Mouse (Mus musculus) macrophage (primary cell): ENCODE measurements at regions not wholly inside any gene's neighbourhood (a gene's known extent, or its start where the extent isn't known, plus 50 kb on each side); places are given as distances from the start of the nearest gene placed in this dataset.

Experiments
- H3K27ac ChIP-seq: fragments of 350-480 bp; formaldehyde crosslinking; 2 replicates; pipeline ENCODE4 v1.9.0; 2021
- H3K36me3 ChIP-seq: fragments of 350-480 bp; formaldehyde crosslinking; 2 replicates; pipeline ENCODE4 v1.9.0; 2021; ENCODE audit errors: inconsistent target
- H3K4me3 ChIP-seq: fragments of 350-480 bp; formaldehyde crosslinking; 2 replicates; pipeline ENCODE4 v1.9.0; 2021; ENCODE audit errors: inconsistent target
- H3K79me2 ChIP-seq: fragments of 350-480 bp; formaldehyde crosslinking; 2 replicates; pipeline ENCODE4 v1.9.0; 2021; ENCODE audit errors: inconsistent target
- whole genome bisulfite sequencing: methylation state at CpG from one replicate; pipeline ENCODE4 v1.1.7; 2026; ENCODE audit warnings: inconsistent platforms; ENCODE audit not compliant: missing documents; 5-methylcytosine and 5-hydroxymethylcytosine counted together

- WGBS: 60% methylated on average over 5 of the region's 5 CpGs
- no peaks in the 10 kb centered on the region for H3K79me2 ChIP-seq
- H3K4me3 ChIP-seq: no peak overlapping the region
- H3K36me3 ChIP-seq: no peaks in the 10 kb centered on the region
- no peak overlapping the region for H3K27ac ChIP-seq
Measured at GRCm38 (mm10) chr13:101625922-101626321, 142.1 kb downstream of the Pik3r1 start.

GRCm38 (mm10) chr13:101624179-101624581 is 143.8 kb downstream of the Pik3r1 start:
- no peaks in the 10 kb centered on the region for H3K79me2 ChIP-seq
- no peak overlapping the region for H3K27ac ChIP-seq
- H3K4me3 ChIP-seq: no peak overlapping the region
- 15% methylated on average over 5 of the region's 5 CpGs for WGBS
- no peaks in the 10 kb centered on the region for H3K36me3 ChIP-seq

GRCm38 (mm10) chr13:101622649-101623048 is 145.4 kb downstream of the Pik3r1 start:
- no peaks in the 10 kb centered on the region for H3K79me2 ChIP-seq
- H3K27ac ChIP-seq: no peak overlapping the region
- no peak overlapping the region for H3K4me3 ChIP-seq
- H3K36me3 ChIP-seq: no peaks in the 10 kb centered on the region
- WGBS: 100% methylated on average over 2 of the region's 2 CpGs

GRCm38 (mm10) chr13:101620660-101621059 is 147.4 kb downstream of the Pik3r1 start:
- no peak overlapping the region for H3K27ac ChIP-seq
- H3K36me3 ChIP-seq: no peaks in the 10 kb centered on the region
- no peaks in the 10 kb centered on the region for H3K79me2 ChIP-seq
- H3K4me3 ChIP-seq: no peak overlapping the region
- WGBS: 87% methylated on average over 3 of the region's 3 CpGs

- no peaks in the 10 kb centered on the region for H3K79me2 ChIP-seq
- no peak overlapping the region for H3K27ac ChIP-seq
- H3K4me3 ChIP-seq: no peak overlapping the region
- WGBS: 86% methylated on average over 1 of the region's 1 CpGs
- H3K36me3 ChIP-seq: no peaks in the 10 kb centered on the region
Measured at GRCm38 (mm10) chr13:101619154-101619553, 148.9 kb downstream of the Pik3r1 start.

- WGBS: 89% methylated on average over 2 of the region's 2 CpGs
- Histone ChIP-seq H3K36me3 (no peaks in the 10 kb centered on the region), H3K27ac (no peak overlapping the region), H3K79me2 (no peaks in the 10 kb centered on the region), H3K4me3 (no peak overlapping the region)
Measured at GRCm38 (mm10) chr13:101612786-101613185, 155.2 kb downstream of the Pik3r1 start.

GRCm38 (mm10) chr13:101611725-101612124 is 156.3 kb downstream of the Pik3r1 start:
- H3K36me3 ChIP-seq: no peaks in the 10 kb centered on the region
- H3K27ac ChIP-seq: no peak overlapping the region
- WGBS: 95% methylated on average over 6 of the region's 6 CpGs
- no peaks in the 10 kb centered on the region for H3K79me2 ChIP-seq
- H3K4me3 ChIP-seq: no peak overlapping the region

GRCm38 (mm10) chr13:101606184-101606730 is 161.8 kb downstream of the Pik3r1 start:
- 100% methylated on average over 1 of the region's 1 CpGs for WGBS
- no peaks in the 10 kb centered on the region for H3K36me3 ChIP-seq
- no peak overlapping the region for H3K27ac ChIP-seq
- no peak overlapping the region for H3K4me3 ChIP-seq
- H3K79me2 ChIP-seq: no peaks in the 10 kb centered on the region

GRCm38 (mm10) chr13:101605685-101606084 is 162.3 kb downstream of the Pik3r1 start:
- Histone ChIP-seq H3K27ac (no peak overlapping the region), H3K36me3 (no peaks in the 10 kb centered on the region), H3K79me2 (no peaks in the 10 kb centered on the region), H3K4me3 (no peak overlapping the region)
- WGBS: 95% methylated on average over 4 of the region's 4 CpGs

- no peaks in the 10 kb centered on the region for H3K79me2 ChIP-seq
- H3K36me3 ChIP-seq: no peaks in the 10 kb centered on the region
- no peak overlapping the region for H3K27ac ChIP-seq
- 100% methylated on average over 4 of the region's 4 CpGs for WGBS
- H3K4me3 ChIP-seq: no peak overlapping the region
Measured at GRCm38 (mm10) chr13:101605051-101605450, 163.0 kb downstream of the Pik3r1 start.

GRCm38 (mm10) chr13:101598126-101598485 is 169.9 kb downstream of the Pik3r1 start:
- 94% methylated on average over 7 of the region's 7 CpGs for WGBS
- H3K4me3 ChIP-seq: no peak overlapping the region
- H3K36me3 ChIP-seq: no peaks in the 10 kb centered on the region
- H3K79me2 ChIP-seq: no peaks in the 10 kb centered on the region
- no peak overlapping the region for H3K27ac ChIP-seq

- 92% methylated on average over 14 of the region's 14 CpGs for WGBS
- H3K4me3 ChIP-seq: no peak overlapping the region
- no peaks in the 10 kb centered on the region for H3K36me3 ChIP-seq
- no peak overlapping the region for H3K27ac ChIP-seq
- no peaks in the 10 kb centered on the region for H3K79me2 ChIP-seq
Measured at GRCm38 (mm10) chr13:101597243-101598125, 170.5 kb downstream of the Pik3r1 start.

GRCm38 (mm10) chr13:101594511-101595175 is 173.4 kb downstream of the Pik3r1 start:
- 93% methylated on average over 10 of the region's 11 CpGs for WGBS
- no peaks in the 10 kb centered on the region for H3K79me2 ChIP-seq
- H3K4me3 ChIP-seq: no peak overlapping the region
- no peaks in the 10 kb centered on the region for H3K36me3 ChIP-seq
- H3K27ac ChIP-seq: no peak overlapping the region

GRCm38 (mm10) chr13:101592355-101592754 is 175.7 kb downstream of the Pik3r1 start:
- Histone ChIP-seq H3K27ac (no peak overlapping the region), H3K36me3 (no peaks in the 10 kb centered on the region), H3K79me2 (no peaks in the 10 kb centered on the region), H3K4me3 (no peak overlapping the region)
- 17% methylated on average over 1 of the region's 1 CpGs for WGBS

GRCm38 (mm10) chr13:101588905-101589304 is 179.1 kb downstream of the Pik3r1 start:
- Histone ChIP-seq H3K27ac (no peak overlapping the region), H3K4me3 (no peak overlapping the region), H3K79me2 (no peaks in the 10 kb centered on the region), H3K36me3 (no peaks in the 10 kb centered on the region)
- 80% methylated on average over 8 of the region's 8 CpGs for WGBS
